Mouse (Mus musculus): ENCODE results near the gene Plcl1. TPM values are rescaled to one million over a fixed set of nuclear protein-coding genes. Genes with fewer than 3 reads are reported as not detected.

The Plcl1 gene
- polyA plus RNA-seq, 1 experiment from 2014 or later: 0.25 TPM

DNA sequence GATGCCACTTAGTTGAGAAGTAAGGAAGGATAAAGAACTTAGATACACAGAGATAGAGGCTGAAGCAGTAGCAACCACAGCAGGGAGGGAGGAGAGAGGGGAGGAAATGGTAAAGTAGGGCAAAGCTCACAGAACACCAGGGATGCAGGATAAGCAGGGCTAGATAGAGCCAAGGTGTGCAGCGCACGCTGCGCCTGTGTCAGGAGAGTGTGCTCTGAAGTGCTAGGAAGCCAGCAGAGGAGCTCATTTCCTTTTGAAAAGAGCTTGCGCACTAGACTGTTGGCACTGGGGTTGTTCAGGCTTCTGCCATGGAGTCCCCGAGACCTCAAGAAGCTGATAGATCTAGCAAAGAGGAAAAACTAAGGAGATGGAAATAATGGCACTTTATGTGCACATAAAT lies 40.6 kb downstream of the Plcl1 start:
- no peak overlapping the region for H3K9ac ChIP-seq (replicated peaks)
- H3K27me3 ChIP-seq (ENCODE audit: insufficient read depth, low read length): no peaks in the 10 kb centered on the region
- no peak overlapping the region for H3K27ac ChIP-seq (ENCODE audit: low read depth)
- H3K9me3 ChIP-seq (ENCODE audit: low read length): no peaks in the 10 kb centered on the region
- 75% methylated on average over 5 of the region's 5 CpGs for WGBS (ENCODE audit: insufficient replicate concordance)
- ATAC-seq (no peak), DNase-seq (no peak)
- no peak overlapping the region for H3K4me3 ChIP-seq (ENCODE audit: low read depth, low read length)
- TF ChIP-seq EP300 (IDR thresholded peaks at IDR 0.05; ENCODE audit: low read depth): no peak
- no peak for TF ChIP-seq CTCF (IDR thresholded peaks at IDR 0.05; ENCODE audit: low read depth)
- H3K4me2 ChIP-seq (ENCODE audit: low read depth, low read length): no peak overlapping the region
- no peaks in the 10 kb centered on the region for H3K36me3 ChIP-seq (replicated peaks; ENCODE audit: insufficient read depth, low read length)
- H3K4me1 ChIP-seq (ENCODE audit: insufficient read depth): no peaks in the 10 kb centered on the region

DNA sequence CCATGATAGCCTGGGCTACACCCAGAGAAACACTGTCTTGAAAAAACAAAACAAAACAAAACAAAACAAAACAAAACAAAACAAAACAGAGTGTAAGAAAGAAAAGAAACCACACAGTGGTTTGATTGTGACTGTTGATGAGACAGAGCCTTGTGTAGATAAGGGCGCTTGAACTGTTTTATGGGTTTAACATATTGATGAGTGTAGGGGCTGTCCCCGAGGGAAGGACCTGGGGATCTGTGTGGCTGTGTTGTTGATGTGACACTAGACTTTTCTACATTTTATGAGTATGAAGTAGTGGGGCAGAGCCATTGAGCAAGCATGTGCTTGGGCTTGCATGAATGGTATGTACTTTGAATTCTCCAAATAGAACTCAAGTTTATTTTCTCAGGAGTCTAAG lies 41.2 kb downstream of the Plcl1 start:
- TF ChIP-seq EP300 (IDR thresholded peaks at IDR 0.05; ENCODE audit: low read depth): no peak
- TF ChIP-seq CTCF (IDR thresholded peaks at IDR 0.05; ENCODE audit: low read depth): no peak
- Histone ChIP-seq H3K4me3 (ENCODE audit: low read depth, low read length) (no peak overlapping the region), H3K4me2 (ENCODE audit: low read depth, low read length) (no peak overlapping the region), H3K27me3 (ENCODE audit: insufficient read depth, low read length) (no peaks in the 10 kb centered on the region), H3K36me3 (replicated peaks; ENCODE audit: insufficient read depth, low read length) (no peaks in the 10 kb centered on the region), H3K9me3 (ENCODE audit: low read length) (no peaks in the 10 kb centered on the region), H3K4me1 (ENCODE audit: insufficient read depth) (no peaks in the 10 kb centered on the region), H3K9ac (replicated peaks) (no peak overlapping the region), H3K27ac (ENCODE audit: low read depth) (no peak overlapping the region)
- ATAC-seq: no peak
- WGBS (ENCODE audit: insufficient replicate concordance): 69% methylated on average over 2 of the region's 2 CpGs
- DNase-seq: no peak

DNA sequence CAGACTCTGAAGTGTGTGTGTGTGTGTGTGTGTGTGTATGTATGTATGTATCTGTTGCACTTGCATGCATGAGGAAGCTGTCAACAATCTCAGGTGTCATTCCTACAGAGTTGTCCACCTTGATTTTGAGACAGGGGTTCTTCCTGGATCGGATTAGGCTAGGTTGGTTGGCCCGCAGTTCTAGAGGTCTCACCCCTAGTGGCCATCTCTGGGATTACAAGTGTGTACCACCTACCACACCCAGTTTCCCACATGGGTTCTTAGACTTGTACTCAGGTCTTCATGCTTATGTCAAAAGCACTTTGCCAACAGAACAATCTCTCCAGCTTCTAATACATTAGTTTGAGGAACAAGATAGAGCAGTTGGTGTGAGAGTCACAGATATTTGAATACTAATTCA lies 41.9 kb downstream of the Plcl1 start:
- Histone ChIP-seq H3K9me3 (ENCODE audit: low read length) (no peaks in the 10 kb centered on the region), H3K4me2 (ENCODE audit: low read depth, low read length) (no peak overlapping the region), H3K36me3 (replicated peaks; ENCODE audit: insufficient read depth, low read length) (no peaks in the 10 kb centered on the region), H3K9ac (replicated peaks) (no peak overlapping the region), H3K4me1 (ENCODE audit: insufficient read depth) (no peaks in the 10 kb centered on the region), H3K27ac (ENCODE audit: low read depth) (no peak overlapping the region), H3K27me3 (ENCODE audit: insufficient read depth, low read length) (no peaks in the 10 kb centered on the region), H3K4me3 (ENCODE audit: low read depth, low read length) (no peak overlapping the region)
- WGBS (ENCODE audit: insufficient replicate concordance): 96% methylated on average over 2 of the region's 2 CpGs
- TF ChIP-seq EP300 (IDR thresholded peaks at IDR 0.05; ENCODE audit: low read depth) (no peak), CTCF (IDR thresholded peaks at IDR 0.05; ENCODE audit: low read depth) (peak; percentile 56)
- ATAC-seq (no peak), DNase-seq (no peak)

GRCm38 (mm10) chr1:55448104-55448503 lies 42.4 kb downstream of the Plcl1 start:
- Histone ChIP-seq H3K27me3 (ENCODE audit: insufficient read depth, low read length) (no peaks in the 10 kb centered on the region), H3K36me3 (replicated peaks; ENCODE audit: insufficient read depth, low read length) (no peaks in the 10 kb centered on the region), H3K4me1 (ENCODE audit: insufficient read depth) (no peaks in the 10 kb centered on the region), H3K27ac (ENCODE audit: low read depth) (no peak overlapping the region), H3K9me3 (ENCODE audit: low read length) (no peaks in the 10 kb centered on the region), H3K4me3 (ENCODE audit: low read depth, low read length) (no peak overlapping the region), H3K9ac (replicated peaks) (no peak overlapping the region), H3K4me2 (ENCODE audit: low read depth, low read length) (no peak overlapping the region)
- DNase-seq: no peak
- TF ChIP-seq CTCF (IDR thresholded peaks at IDR 0.05; ENCODE audit: low read depth) (no peak), EP300 (IDR thresholded peaks at IDR 0.05; ENCODE audit: low read depth) (no peak)
- no peak for ATAC-seq
- WGBS (ENCODE audit: insufficient replicate concordance): 78% methylated on average over 1 of the region's 1 CpGs

DNA sequence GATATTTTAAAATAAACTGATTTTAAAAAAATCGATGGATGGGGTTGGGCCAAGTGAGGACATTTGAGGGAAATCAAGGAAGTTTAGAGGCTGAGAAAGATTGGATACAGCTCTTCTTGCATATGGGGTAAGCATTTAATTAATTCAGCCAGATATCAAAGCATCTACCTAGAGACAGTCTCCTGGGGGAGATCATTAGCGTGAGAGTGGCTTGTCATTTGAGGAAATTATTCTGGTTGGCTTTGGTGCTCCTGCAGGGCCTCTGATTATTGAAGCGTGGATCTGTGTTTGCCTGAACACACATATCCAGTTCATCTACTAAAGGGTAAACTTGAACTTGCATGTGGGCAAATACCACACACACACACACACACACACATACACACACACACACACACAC lies 44.1 kb downstream of the Plcl1 start:
- H3K4me2 ChIP-seq (ENCODE audit: low read depth, low read length): no peak overlapping the region
- H3K4me3 ChIP-seq (ENCODE audit: low read depth, low read length): no peak overlapping the region
- H3K27ac ChIP-seq (ENCODE audit: low read depth): no peak overlapping the region
- DNase-seq (no peak), ATAC-seq (no peak)
- H3K9me3 ChIP-seq (ENCODE audit: low read length): no peaks in the 10 kb centered on the region
- H3K9ac ChIP-seq (replicated peaks): no peak overlapping the region
- H3K27me3 ChIP-seq (ENCODE audit: insufficient read depth, low read length): no peaks in the 10 kb centered on the region
- TF ChIP-seq EP300 (IDR thresholded peaks at IDR 0.05; ENCODE audit: low read depth) (no peak), CTCF (IDR thresholded peaks at IDR 0.05; ENCODE audit: low read depth) (no peak)
- no peaks in the 10 kb centered on the region for H3K36me3 ChIP-seq (replicated peaks; ENCODE audit: insufficient read depth, low read length)
- H3K4me1 ChIP-seq (ENCODE audit: insufficient read depth): no peaks in the 10 kb centered on the region
- 67% methylated on average over 3 of the region's 3 CpGs for WGBS (ENCODE audit: insufficient replicate concordance)

- no peaks in the 10 kb centered on the region for H3K4me1 ChIP-seq (ENCODE audit: insufficient read depth)
- no peak for DNase-seq
These were observed 48.4 kb downstream of the Plcl1 start for GRCm38 (mm10) chr1:55454119-55454518.

GRCm38 (mm10) chr1:55462301-55462700 lies 56.6 kb downstream of the Plcl1 start:
- 69% methylated on average over 5 of the region's 5 CpGs for WGBS (ENCODE audit: insufficient replicate concordance)
- Histone ChIP-seq H3K4me3 (ENCODE audit: low read depth, low read length) (no peak overlapping the region), H3K4me2 (ENCODE audit: low read depth, low read length) (no peak overlapping the region), H3K9me3 (ENCODE audit: low read length) (no peaks in the 10 kb centered on the region), H3K36me3 (replicated peaks; ENCODE audit: insufficient read depth, low read length) (no peaks in the 10 kb centered on the region), H3K27ac (ENCODE audit: low read depth) (no peak overlapping the region), H3K4me1 (ENCODE audit: insufficient read depth) (no peaks in the 10 kb centered on the region), H3K27me3 (ENCODE audit: insufficient read depth, low read length) (no peaks in the 10 kb centered on the region), H3K9ac (replicated peaks) (no peak overlapping the region)
- TF ChIP-seq EP300 (IDR thresholded peaks at IDR 0.05; ENCODE audit: low read depth) (no peak), CTCF (IDR thresholded peaks at IDR 0.05; ENCODE audit: low read depth) (no peak)
- no peak for ATAC-seq
- no peak for DNase-seq

More at GRCm38 (mm10) chr1:55454119-55454518, 48.4 kb downstream of the Plcl1 start:
- no peak for TF ChIP-seq EP300 (IDR thresholded peaks at IDR 0.05; ENCODE audit: low read depth)
- no peak for TF ChIP-seq CTCF (IDR thresholded peaks at IDR 0.05; ENCODE audit: low read depth)
- 84% methylated on average over 5 of the region's 5 CpGs for WGBS (ENCODE audit: insufficient replicate concordance)
- H3K9ac ChIP-seq (replicated peaks): no peak overlapping the region
- no peaks in the 10 kb centered on the region for H3K36me3 ChIP-seq (replicated peaks; ENCODE audit: insufficient read depth, low read length)
- H3K4me2 ChIP-seq (ENCODE audit: low read depth, low read length): no peak overlapping the region
- H3K27me3 ChIP-seq (ENCODE audit: insufficient read depth, low read length): no peaks in the 10 kb centered on the region
- no peak overlapping the region for H3K4me3 ChIP-seq (ENCODE audit: low read depth, low read length)
- H3K27ac ChIP-seq (ENCODE audit: low read depth): no peak overlapping the region
- no peak for ATAC-seq
- no peaks in the 10 kb centered on the region for H3K9me3 ChIP-seq (ENCODE audit: low read length)

All from liver, postnatal 0 days (tissue).